Comparison of ENCODE assay signal across 8 mouse cellular contexts in genomic region chr5:27792173-27792470, GRCm38 (mm10). TPM values are rescaled to one million over a fixed set of nuclear protein-coding genes. Genes with fewer than 3 reads are reported as not detected.
DNase-seq lines count a peak whose midpoint lies in the region; ATAC-seq and TF ChIP-seq lines count a peak whose summit lies in the region.
"Had no signal": no experiment of that assay in that cellular context is flagged by ENCODE, and none has a peak within 500 bp of the region (broad histone marks: within the 10 kb centered on the region; RNA-seq: fewer than 3 reads in every experiment).

No protein-coding gene starts in this region.

- no peak for DNase-seq in lung, postnatal 0 days (ENCODE audit: low spot score)
- no peak for DNase-seq in lung, postnatal 10 days
- DNase-seq in limb, embryonic 14.5 days (ENCODE audit: low spot score) = no peak
- no peak for DNase-seq in adrenal gland, adult 2 months
- no peak for DNase-seq in adrenal gland, adult (ENCODE audit: inconsistent age in 2 of 2, low spot score in 1 of 2)

- H3K27me3 ChIP-seq in lung, postnatal 0 days (replicated peaks; ENCODE audit: insufficient read depth, low read length) = no peaks in the 10 kb centered on the region
- no peaks in the 10 kb centered on the region for H3K27me3 ChIP-seq in forebrain, embryonic 12.5 days
- no peaks in the 10 kb centered on the region for H3K27me3 ChIP-seq in limb, embryonic 14.5 days (ENCODE audit: control insufficient read depth, insufficient read depth, low read length)
- H3K27me3 ChIP-seq in small intestine, adult 2 months (ENCODE audit: control insufficient read depth, insufficient read depth, low read length) = no peaks in the 10 kb centered on the region

- no peak for TF ChIP-seq CTCF in lung, postnatal 0 days (IDR thresholded peaks at IDR 0.05)
- no peak for TF ChIP-seq CTCF in small intestine, adult 2 months (IDR thresholded peaks at IDR 0.05; ENCODE audit: extremely low read depth, insufficient read length, insufficient replicate concordance, low read depth, low read length)

- peak overlapping the region; percentile 75 for H3K9ac ChIP-seq in lung, postnatal 0 days (replicated peaks; ENCODE audit: low read depth)
- peak overlapping the region; percentile 86 for H3K9ac ChIP-seq in forebrain, embryonic 12.5 days
- peak overlapping the region; percentile 81 for H3K9ac ChIP-seq in limb, embryonic 14.5 days (ENCODE audit: low read depth, low read length, severe bottlenecking)

- peaks cover 7% of the 10 kb centered on the region for H3K4me1 ChIP-seq in lung, postnatal 0 days (ENCODE audit: insufficient read depth, low read depth, low read length)
- peaks cover 30% of the 10 kb centered on the region for H3K4me1 ChIP-seq in forebrain, embryonic 12.5 days
- peaks cover 14% of the 10 kb centered on the region for H3K4me1 ChIP-seq in limb, embryonic 14.5 days (ENCODE audit: control insufficient read depth, insufficient read depth, low read length)
- no peaks in the 10 kb centered on the region; the same call in 1 of the 2 replicates for H3K4me1 ChIP-seq in small intestine, adult 2 months (ENCODE audit: control insufficient read depth, insufficient read depth, insufficient read length, low read length)

- 0 out of 2 replicates have a peak, but pooled peaks cover 6% of the 10 kb centered on the region for H3K36me3 ChIP-seq in lung, postnatal 0 days (ENCODE audit: insufficient read depth, low read length)
- H3K36me3 ChIP-seq in forebrain, embryonic 12.5 days (replicated peaks) = peaks cover 16% of the 10 kb centered on the region
- H3K36me3 ChIP-seq in limb, embryonic 14.5 days (ENCODE audit: control insufficient read depth, insufficient read depth, low read length) = peaks cover 17% of the 10 kb centered on the region
- H3K36me3 ChIP-seq in small intestine, adult 2 months (ENCODE audit: control insufficient read depth, insufficient read depth, low read length) = peaks cover 11% of the 10 kb centered on the region; the same call in 1 of the 2 replicates

- ATAC-seq in lung, postnatal 0 days = no peak
- ATAC-seq in forebrain, embryonic 12.5 days (ENCODE audit: low FRiP score) = no peak
- no peak for ATAC-seq in limb, embryonic 14.5 days (ENCODE audit: low FRiP score, low read depth)

- 11% methylated on average over 8 of the region's 8 CpGs for WGBS in lung, postnatal 0 days
- 21% methylated on average over 8 of the region's 8 CpGs for WGBS in forebrain, embryonic 12.5 days
- WGBS in limb, embryonic 14.5 days = 18% methylated on average over 8 of the region's 8 CpGs
- WGBS in small intestine, adult 2 months = 5% methylated on average over 8 of the region's 8 CpGs

- H3K4me3 ChIP-seq in lung, postnatal 0 days (ENCODE audit: low read depth, low read length) = peak overlapping the region; percentile 88
- peak overlapping the region; percentile 68 for H3K4me3 ChIP-seq in forebrain, embryonic 12.5 days (replicated peaks)
- peak overlapping the region; percentile 73 for H3K4me3 ChIP-seq in limb, embryonic 14.5 days (replicated peaks; ENCODE audit: low read length)
- peak overlapping the region; percentile 68 for H3K4me3 ChIP-seq in small intestine, adult 2 months (ENCODE audit: low read depth, low read length)

- no peak for TF ChIP-seq EP300 in lung, postnatal 0 days (IDR thresholded peaks at IDR 0.05)

- H3K27ac ChIP-seq in lung, postnatal 0 days (ENCODE audit: low read length) = peak overlapping the region; percentile 96
- peak overlapping the region; percentile 95 for H3K27ac ChIP-seq in forebrain, embryonic 12.5 days
- H3K27ac ChIP-seq in limb, embryonic 14.5 days (replicated peaks; ENCODE audit: low read depth, low read length) = peak overlapping the region; percentile 97
- peak overlapping the region; percentile 75 for H3K27ac ChIP-seq in small intestine, adult 2 months (ENCODE audit: insufficient read depth, low read depth, low read length)

- no peak for TF ChIP-seq POLR2A in limb, embryonic 14.5 days (IDR thresholded peaks at IDR 0.05; ENCODE audit: borderline replicate concordance, extremely low read depth, insufficient read depth, insufficient read length)
- no peak for TF ChIP-seq POLR2A in small intestine, adult 2 months (IDR thresholded peaks at IDR 0.05; ENCODE audit: low read depth, low read length)

- no peaks in the 10 kb centered on the region for H3K9me3 ChIP-seq in lung, postnatal 0 days (ENCODE audit: low read length)
- H3K9me3 ChIP-seq in forebrain, embryonic 12.5 days = no peaks in the 10 kb centered on the region
- H3K9me3 ChIP-seq in limb, embryonic 14.5 days (ENCODE audit: control insufficient read depth, low read length) = no peaks in the 10 kb centered on the region

- H3K4me2 ChIP-seq in lung, postnatal 0 days (replicated peaks; ENCODE audit: low read depth, low read length) = peak overlapping the region; percentile 72
- peak overlapping the region; percentile 70 for H3K4me2 ChIP-seq in forebrain, embryonic 12.5 days
- peak overlapping the region; percentile 50 for H3K4me2 ChIP-seq in limb, embryonic 14.5 days (replicated peaks; ENCODE audit: low read depth, low read length, severe bottlenecking)

RNA-seq across cellular contexts. Expression of gene Paxip1, which starts 0.6 kb away (rescaled TPM):
- 10.2 and 10.7 TPM in 2 replicates for polyA plus RNA-seq in lung, postnatal 0 days (2015; fragmentation: Nextera tagmentation; extraction: Ambion mirVana)
- polyA plus RNA-seq in forebrain, embryonic 12.5 days (2016; fragmentation: Nextera tagmentation; extraction: Ambion mirVana) = 47.6 and 56.7 TPM in 2 replicates
- 57.7 and 65.8 TPM in 2 replicates for polyA plus RNA-seq in limb, embryonic 14.5 days (2012; rRNA removed)
- 34.5 and 38.4 TPM in 2 replicates for polyA plus RNA-seq in limb, embryonic 14.5 days (2014; fragmentation: Nextera tagmentation; extraction: Ambion mirVana)
- polyA plus RNA-seq in small intestine, adult 2 months (2012; rRNA removed) = 14.4 and 27.3 TPM in 2 replicates
- total RNA-seq in adrenal gland, adult 2 months (2021) = 10 to 100 TPM; 22.9 to 24.7 TPM
- 28.4 and 29.5 TPM in 2 replicates for polyA plus RNA-seq in adrenal gland, adult 2 months (2012; rRNA removed)

RNA-seq across cellular contexts. Expression of gene Htr5a, which starts 49.8 kb away (rescaled TPM):
- not detected in 2 replicates for polyA plus RNA-seq in lung, postnatal 0 days (2015; fragmentation: Nextera tagmentation; extraction: Ambion mirVana)
- 0.19 and 0.22 TPM in 2 replicates for polyA plus RNA-seq in forebrain, embryonic 12.5 days (2016; fragmentation: Nextera tagmentation; extraction: Ambion mirVana)
- not detected in 2 replicates for polyA plus RNA-seq in limb, embryonic 14.5 days (2012; rRNA removed)
- not detected in 2 replicates for polyA plus RNA-seq in limb, embryonic 14.5 days (2014; fragmentation: Nextera tagmentation; extraction: Ambion mirVana)
- not detected in 2 replicates for polyA plus RNA-seq in small intestine, adult 2 months (2012; rRNA removed)
- total RNA-seq in adrenal gland, adult 2 months (2021) = not detected
- 0.01 TPM in 1 of 2 replicates, not detected in the other for polyA plus RNA-seq in adrenal gland, adult 2 months (2012; rRNA removed)
- total RNA-seq: megakaryocyte-erythroid progenitor cell, adult 5-6 weeks had no signal
